Mouse (Mus musculus): ENCODE measurements around the gene Rhou.

Gene Rhou

GRCm38 (mm10) chr8:123708729-123709128 is 55.0 kb downstream of the Rhou start:
- ChIA-PET CTCF (interaction anchor here in 2 of 4 experiments (0.6 kb wide), 2 partner anchors 12 to 55 kb away, joined by 3 read pairs; partner anchors contain the start of gene Rhou (in 1 of the 2)), POLR2A (interaction anchor here in 3 of 4 experiments (0.5 to 1.6 kb wide), 6 partner anchors 9 to 53 kb away, joined by 3 to 6 read pairs (median 4); no protein-coding TSS in a partner anchor)

GRCm38 (mm10) chr8:123710335-123710734 is 56.6 kb downstream of the Rhou start:
- POLR2A ChIA-PET, result interaction anchor here in 3 of 4 experiments (0.6 to 1.3 kb wide), 4 partner anchors 10 to 64 kb away, joined by 3 to 4 read pairs (median 3); no protein-coding TSS in a partner anchor
- CTCF ChIA-PET, result interaction anchor here in 2 of 4 experiments (0.7 to 1.0 kb wide), 2 partner anchors 59 to 73 kb away, joined by 3 read pairs; no protein-coding TSS in a partner anchor
